Mouse (Mus musculus): ENCODE results near the gene Gm2000. TPM values are rescaled to one million over a fixed set of nuclear protein-coding genes. Genes with fewer than 3 reads are reported as not detected.

Gm2000 gene
- polyA plus RNA-seq, 2 experiments = 53.6 to 945 TPM

- H3K9ac ChIP-seq (ENCODE audit: low read depth, low read length, severe bottlenecking) = no peak overlapping the region
- no peak for TF ChIP-seq POLR2A (IDR thresholded peaks at IDR 0.05; ENCODE audit: borderline replicate concordance, extremely low read depth, insufficient read depth, insufficient read length)
These were observed 36.7 kb downstream of the Gm2000 start for GRCm38 (mm10) chr1:156402491-156402890.

GRCm38 (mm10) chr1:156403251-156403650 lies 37.4 kb downstream of the Gm2000 start:
- Histone ChIP-seq H3K36me3 (ENCODE audit: control insufficient read depth, insufficient read depth, low read length) (no peaks in the 10 kb centered on the region), H3K27ac (replicated peaks; ENCODE audit: low read depth, low read length) (no peak overlapping the region), H3K4me1 (ENCODE audit: control insufficient read depth, insufficient read depth, low read length) (no peaks in the 10 kb centered on the region), H3K9me3 (ENCODE audit: control insufficient read depth, low read length) (no peaks in the 10 kb centered on the region), H3K4me2 (replicated peaks; ENCODE audit: low read depth, low read length, severe bottlenecking) (no peak overlapping the region), H3K9ac (ENCODE audit: low read depth, low read length, severe bottlenecking) (no peak overlapping the region), H3K27me3 (ENCODE audit: control insufficient read depth, insufficient read depth, low read length) (no peaks in the 10 kb centered on the region), H3K4me3 (replicated peaks; ENCODE audit: low read length) (no peak overlapping the region)
- WGBS = 41% methylated on average over 10 of the region's 10 CpGs
- TF ChIP-seq POLR2A (IDR thresholded peaks at IDR 0.05; ENCODE audit: borderline replicate concordance, extremely low read depth, insufficient read depth, insufficient read length) = no peak
- no peak for ATAC-seq (ENCODE audit: low FRiP score, low read depth)
- DNase-seq (ENCODE audit: low spot score) = no peak

More at GRCm38 (mm10) chr1:156402491-156402890, 36.7 kb downstream of the Gm2000 start:
- Histone ChIP-seq H3K4me2 (replicated peaks; ENCODE audit: low read depth, low read length, severe bottlenecking) (no peak overlapping the region), H3K27ac (replicated peaks; ENCODE audit: low read depth, low read length) (no peak overlapping the region), H3K9me3 (ENCODE audit: control insufficient read depth, low read length) (no peaks in the 10 kb centered on the region), H3K4me3 (replicated peaks; ENCODE audit: low read length) (no peak overlapping the region), H3K36me3 (ENCODE audit: control insufficient read depth, insufficient read depth, low read length) (no peaks in the 10 kb centered on the region), H3K27me3 (ENCODE audit: control insufficient read depth, insufficient read depth, low read length) (no peaks in the 10 kb centered on the region), H3K4me1 (ENCODE audit: control insufficient read depth, insufficient read depth, low read length) (no peaks in the 10 kb centered on the region)
- DNase-seq (ENCODE audit: low spot score) = no peak
- no peak for ATAC-seq (ENCODE audit: low FRiP score, low read depth)
- 43% methylated on average over 2 of the region's 2 CpGs for WGBS

GRCm38 (mm10) chr1:156408004-156408403 lies 42.2 kb downstream of the Gm2000 start:
- H3K4me3 ChIP-seq (replicated peaks; ENCODE audit: low read length) = no peak overlapping the region
- no peak for ATAC-seq (ENCODE audit: low FRiP score, low read depth)
- no peak for DNase-seq (ENCODE audit: low spot score)
- WGBS = 53% methylated on average over 3 of the region's 3 CpGs
- no peaks in the 10 kb centered on the region for H3K9me3 ChIP-seq (ENCODE audit: control insufficient read depth, low read length)
- no peak overlapping the region for H3K27ac ChIP-seq (replicated peaks; ENCODE audit: low read depth, low read length)
- H3K27me3 ChIP-seq (ENCODE audit: control insufficient read depth, insufficient read depth, low read length) = no peaks in the 10 kb centered on the region
- H3K9ac ChIP-seq (ENCODE audit: low read depth, low read length, severe bottlenecking) = no peak overlapping the region
- H3K4me2 ChIP-seq (replicated peaks; ENCODE audit: low read depth, low read length, severe bottlenecking) = no peak overlapping the region
- no peak for TF ChIP-seq POLR2A (IDR thresholded peaks at IDR 0.05; ENCODE audit: borderline replicate concordance, extremely low read depth, insufficient read depth, insufficient read length)
- no peaks in the 10 kb centered on the region for H3K4me1 ChIP-seq (ENCODE audit: control insufficient read depth, insufficient read depth, low read length)
- H3K36me3 ChIP-seq (ENCODE audit: control insufficient read depth, insufficient read depth, low read length) = no peaks in the 10 kb centered on the region

- DNase-seq (ENCODE audit: low spot score) = no peak
- H3K4me2 ChIP-seq (replicated peaks; ENCODE audit: low read depth, low read length, severe bottlenecking) = no peak overlapping the region
- 55% methylated on average over 4 of the region's 4 CpGs for WGBS
These were observed 42.7 kb downstream of the Gm2000 start for GRCm38 (mm10) chr1:156408521-156408920.

More at GRCm38 (mm10) chr1:156408521-156408920, 42.7 kb downstream of the Gm2000 start:
- no peak overlapping the region for H3K4me3 ChIP-seq (replicated peaks; ENCODE audit: low read length)
- no peaks in the 10 kb centered on the region for H3K36me3 ChIP-seq (ENCODE audit: control insufficient read depth, insufficient read depth, low read length)
- no peak for ATAC-seq (ENCODE audit: low FRiP score, low read depth)
- H3K9ac ChIP-seq (ENCODE audit: low read depth, low read length, severe bottlenecking) = no peak overlapping the region
- no peak for TF ChIP-seq POLR2A (IDR thresholded peaks at IDR 0.05; ENCODE audit: borderline replicate concordance, extremely low read depth, insufficient read depth, insufficient read length)
- no peaks in the 10 kb centered on the region for H3K9me3 ChIP-seq (ENCODE audit: control insufficient read depth, low read length)
- H3K27ac ChIP-seq (replicated peaks; ENCODE audit: low read depth, low read length) = no peak overlapping the region
- H3K4me1 ChIP-seq (ENCODE audit: control insufficient read depth, insufficient read depth, low read length) = no peaks in the 10 kb centered on the region
- H3K27me3 ChIP-seq (ENCODE audit: control insufficient read depth, insufficient read depth, low read length) = no peaks in the 10 kb centered on the region

Other genes with a start within 250 kb of the Gm2000 start
- gene Fam163a, start 161.0 kb upstream of the Gm2000 start, polyA plus RNA-seq (2012; rRNA removed) = 0.96 and 1.1 TPM in 2 replicates
- gene Fam163a, start 161.0 kb upstream of the Gm2000 start, polyA plus RNA-seq (2014; fragmentation: Nextera tagmentation; extraction: Ambion mirVana) = 1.0 and 2.2 TPM in 2 replicates
- 0.20 and 0.22 TPM in 2 replicates for gene Tdrd5, start 62.4 kb upstream of the Gm2000 start, polyA plus RNA-seq (2012; rRNA removed)
- gene Tdrd5, start 62.4 kb upstream of the Gm2000 start, polyA plus RNA-seq (2014; fragmentation: Nextera tagmentation; extraction: Ambion mirVana) = 0.12 and 0.36 TPM in 2 replicates
- gene Nphs2, start 55.3 kb upstream of the Gm2000 start, polyA plus RNA-seq (2012; rRNA removed) = 0.03 and 0.08 TPM in 2 replicates
- gene Nphs2, start 55.3 kb upstream of the Gm2000 start, polyA plus RNA-seq (2014; fragmentation: Nextera tagmentation; extraction: Ambion mirVana) = 0.10 and 0.23 TPM in 2 replicates
- 0.18 and 0.39 TPM in 2 replicates for gene Axdnd1, start 55.1 kb downstream of the Gm2000 start, polyA plus RNA-seq (2012; rRNA removed)
- gene Axdnd1, start 55.1 kb downstream of the Gm2000 start, polyA plus RNA-seq (2014; fragmentation: Nextera tagmentation; extraction: Ambion mirVana) = 0.44 TPM in 1 of 2 replicates, not detected in the other
- 23.1 and 39.5 TPM in 2 replicates for gene Soat1, start 108.3 kb downstream of the Gm2000 start, polyA plus RNA-seq (2012; rRNA removed)
- 19.1 and 21.3 TPM in 2 replicates for gene Soat1, start 108.3 kb downstream of the Gm2000 start, polyA plus RNA-seq (2014; fragmentation: Nextera tagmentation; extraction: Ambion mirVana)
- 6.0 and 7.0 TPM in 2 replicates for gene Gm10031, start 158.0 kb downstream of the Gm2000 start, polyA plus RNA-seq (2012; rRNA removed)
- 0.32 and 0.73 TPM in 2 replicates for gene Gm10031, start 158.0 kb downstream of the Gm2000 start, polyA plus RNA-seq (2014; fragmentation: Nextera tagmentation; extraction: Ambion mirVana)
- gene Abl2, start 192.7 kb downstream of the Gm2000 start, polyA plus RNA-seq (2012; rRNA removed) = 10.2 and 10.9 TPM in 2 replicates
- gene Abl2, start 192.7 kb downstream of the Gm2000 start, polyA plus RNA-seq (2014; fragmentation: Nextera tagmentation; extraction: Ambion mirVana) = 6.2 and 6.9 TPM in 2 replicates